Mouse (Mus musculus) layer of hippocampus, adult 2 months (tissue): Measurements from ENCODE around the gene Dhx58. TPM values are rescaled to one million over a fixed set of nuclear protein-coding genes. Genes with fewer than 3 reads are reported as not detected.
A peak's percentile ranks its signal among the peaks of the same experiment; 100 is the strongest.

Experiments
- DNase-seq, 2 experiments: peaks; one replicate each; pipeline ENCODE4 v3.0.0; 2022; ENCODE audit warnings: low spot score in 2 of 2
- H3K27ac ChIP-seq: fragments of 200-600 bp; 2 replicates; pipeline ENCODE4 v1.8.1; 2022
- H3K4me3 ChIP-seq: fragments of 200-600 bp; 2 replicates; pipeline ENCODE4 v1.8.1; 2022; ENCODE audit warnings: mild to moderate bottlenecking
- CTCF ChIP-seq: fragments of 200-600 bp; conservative IDR thresholded peaks from 2 replicates; pipeline ENCODE4 v1.8.1; 2022; ENCODE audit warnings: antibody characterized with exemption, mild to moderate bottlenecking, moderate library complexity
- total RNA-seq, 2 experiments: library from RNA; stranded (reverse); gene quantifications; 2 replicates each; pipeline ENCODE4 v1.2.3; 2021

The Dhx58 gene
- total RNA-seq, 2 experiments from 2014 or later = 1.6 to 2.3 TPM

DNA sequence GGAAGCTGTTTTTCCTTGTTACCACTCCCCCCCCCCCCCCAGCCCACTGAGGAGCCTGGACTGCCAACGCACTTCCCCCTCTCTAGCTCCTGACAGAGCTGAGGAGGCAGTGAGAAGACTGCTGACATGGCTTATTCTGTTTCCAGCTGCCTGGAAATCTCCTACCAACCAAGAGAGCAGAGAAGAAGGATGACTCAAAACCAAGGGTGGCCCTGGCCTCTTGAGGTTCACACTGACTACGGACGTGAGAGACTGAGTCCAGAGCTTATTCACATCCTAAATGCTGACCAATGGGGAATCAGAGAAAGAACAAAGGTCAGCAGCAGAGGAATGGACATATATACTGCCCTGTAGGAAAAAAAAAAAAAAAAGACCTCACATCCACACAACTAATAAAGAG lies 15.2 kb upstream of the Dhx58 start:
- Histone ChIP-seq H3K4me3 (no peak overlapping the region), H3K27ac (peak overlapping the region; percentile 87)
- DNase-seq = no peak
- no peak for TF ChIP-seq CTCF

DNA sequence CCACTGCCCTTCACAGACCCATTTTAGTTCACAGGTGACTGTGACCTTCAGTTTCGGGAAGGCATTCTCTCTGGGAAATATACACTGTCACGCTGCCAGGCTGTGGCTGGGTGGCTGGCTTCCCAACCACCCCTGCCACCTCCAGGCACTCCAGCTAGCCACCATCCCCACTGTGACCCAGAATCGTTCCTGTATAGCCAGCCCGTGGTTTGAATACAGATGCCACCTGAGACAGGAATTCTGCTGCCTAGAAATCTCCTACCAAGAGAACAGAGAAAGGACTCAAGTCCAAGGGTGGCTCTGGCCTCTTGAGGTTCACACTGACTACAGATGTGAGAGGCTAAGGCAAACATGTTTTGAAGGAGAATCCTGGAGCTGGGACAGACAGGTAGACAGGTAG lies 14.8 kb upstream of the Dhx58 start:
- Histone ChIP-seq H3K4me3 (no peak overlapping the region), H3K27ac (peak overlapping the region; percentile 87; the same call in 1 of the 2 replicates)
- no peak for TF ChIP-seq CTCF
- no peak for DNase-seq

- no peak for TF ChIP-seq CTCF
- H3K4me3 ChIP-seq = no peak overlapping the region
- H3K27ac ChIP-seq = peak overlapping the region; percentile 87; the same call in 1 of the 2 replicates
- DNase-seq = no peak
Measured at GRCm38 (mm10) chr11:100718462-100718861, 14.4 kb upstream of the Dhx58 start.

GRCm38 (mm10) chr11:100716649-100717048 lies 12.6 kb upstream of the Dhx58 start:
- DNase-seq = no peak
- peak overlapping the region; percentile 78; the same call in 1 of the 2 replicates for H3K27ac ChIP-seq

GRCm38 (mm10) chr11:100714948-100715347 lies 10.9 kb upstream of the Dhx58 start:
- peak in 1 of 2 experiments; percentile 50 for DNase-seq
- Histone ChIP-seq H3K4me3 (no peak overlapping the region), H3K27ac (peak overlapping the region; percentile 78)
- no peak; the same call in 1 of the 2 replicates for TF ChIP-seq CTCF

More at GRCm38 (mm10) chr11:100716649-100717048, 12.6 kb upstream of the Dhx58 start:
- no peak for TF ChIP-seq CTCF
- H3K4me3 ChIP-seq = no peak overlapping the region

GRCm38 (mm10) chr11:100714534-100714915 lies 10.5 kb upstream of the Dhx58 start:
- Histone ChIP-seq H3K27ac (peak overlapping the region; percentile 78), H3K4me3 (no peak overlapping the region; the same call in 1 of the 2 replicates)
- peak; percentile 95 for TF ChIP-seq CTCF
- peak; percentile 70 to 79 for DNase-seq

GRCm38 (mm10) chr11:100713735-100714533 lies 9.9 kb upstream of the Dhx58 start, which contains the start of gene Hspb9:
Hspb9 (plus strand) TSS chr11:100713850.
- peak within 1 kb of the TSS; percentile 78 for H3K27ac ChIP-seq
- no peak for TF ChIP-seq CTCF
- peak within 1 kb of the TSS; percentile 3; the same call in 1 of the 2 replicates for H3K4me3 ChIP-seq
- no peak for DNase-seq

- no peak for DNase-seq
- no peak for TF ChIP-seq CTCF
- Histone ChIP-seq H3K27ac (peak overlapping the region; percentile 78; the same call in 1 of the 2 replicates), H3K4me3 (no peak overlapping the region)
Measured at GRCm38 (mm10) chr11:100713174-100713573, 9.1 kb upstream of the Dhx58 start.

DNA sequence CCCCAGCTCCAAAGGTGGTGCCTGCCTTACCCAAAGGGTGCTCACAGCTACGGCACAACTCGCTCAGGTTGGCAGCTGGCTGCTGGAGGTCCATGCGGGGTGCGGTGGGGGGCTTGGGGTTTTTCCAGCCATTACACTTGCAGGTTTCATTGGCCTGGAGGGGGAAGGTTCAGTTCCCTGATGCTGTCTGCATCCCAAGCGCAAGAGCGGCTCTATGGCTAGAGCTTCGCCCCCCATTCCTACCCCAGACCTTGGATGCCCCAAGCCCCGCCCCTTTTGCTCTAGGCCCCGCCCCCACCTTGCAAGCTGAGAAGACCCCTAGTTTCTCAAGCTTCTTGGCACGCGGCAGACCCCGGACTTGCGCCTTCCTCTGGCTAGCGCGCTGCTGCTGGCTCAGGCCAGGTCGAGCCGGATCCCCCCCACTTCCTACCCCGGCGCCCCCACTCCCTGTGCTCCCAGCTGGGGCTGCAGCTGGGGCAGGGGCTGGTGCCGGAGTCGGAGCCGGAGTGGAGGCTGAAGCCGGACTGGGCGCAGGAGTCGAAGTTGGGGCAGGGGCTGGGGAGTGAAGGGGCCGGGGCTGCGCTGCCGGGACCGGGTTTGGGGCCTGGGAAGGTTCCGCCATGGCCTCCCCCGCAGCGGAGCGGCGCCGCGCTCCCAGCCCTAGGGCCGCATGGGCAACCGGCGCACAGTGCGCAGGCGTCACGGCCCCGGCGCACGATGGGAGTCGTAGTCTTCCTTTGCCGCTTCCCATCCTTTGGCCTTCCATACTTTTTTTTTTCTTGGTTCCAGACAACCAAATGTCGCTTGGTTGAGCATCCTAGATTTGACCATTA lies 7.9 kb upstream of the Dhx58 start, which contains the start of gene Kat2a:
Gene Kat2a (minus strand): TSS at position 683 of the 833 bp plus-strand sequence.
- TF ChIP-seq CTCF = no peak
- Histone ChIP-seq H3K27ac (peak within 1 kb of the TSS; percentile 92), H3K4me3 (peak within 1 kb of the TSS; percentile 76)
- DNase-seq = peak; percentile 83 to 88

GRCm38 (mm10) chr11:100710977-100711376 lies 6.9 kb upstream of the Dhx58 start:
- Histone ChIP-seq H3K4me3 (peak overlapping the region; percentile 76), H3K27ac (no peak overlapping the region)
- no peak for TF ChIP-seq CTCF
- no peak for DNase-seq

DNA sequence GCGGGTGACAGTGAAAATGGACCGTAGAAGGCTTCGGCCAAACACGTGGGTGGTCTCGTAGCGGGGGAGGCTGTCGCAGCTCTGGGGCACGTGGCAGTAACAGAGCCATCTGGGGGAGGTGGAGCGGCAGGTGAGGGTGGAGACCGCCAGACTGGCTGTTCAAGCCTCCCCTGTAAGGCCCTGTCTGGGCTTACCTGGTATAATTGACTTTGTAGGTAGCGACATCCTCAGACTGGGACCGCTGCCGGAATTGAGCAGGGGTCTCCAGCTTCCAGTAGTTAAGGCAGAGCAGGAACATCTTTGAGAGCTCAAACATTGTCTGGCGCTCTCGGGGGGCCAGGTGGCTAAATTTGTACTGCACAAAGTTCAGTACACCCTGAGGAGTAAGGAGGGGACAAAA lies 6.5 kb upstream of the Dhx58 start:
- TF ChIP-seq CTCF = no peak
- DNase-seq = no peak
- H3K27ac ChIP-seq = no peak overlapping the region

GRCm38 (mm10) chr11:100709201-100709810 lies 5.2 kb upstream of the Dhx58 start:
- H3K4me3 ChIP-seq = no peak overlapping the region
- H3K27ac ChIP-seq = no peak overlapping the region
- TF ChIP-seq CTCF = no peak
- DNase-seq = no peak

More for the DNA sequence above, 6.5 kb upstream of the Dhx58 start:
- no peak overlapping the region for H3K4me3 ChIP-seq
